Mouse (Mus musculus) spleen, adult 2 months (tissue): ENCODE measurements at regions not wholly inside any gene's neighbourhood (a gene's known extent, or its start where the extent isn't known, plus 50 kb on each side); places are given as distances from the start of the nearest gene placed in this dataset.
A peak's percentile ranks its signal among the peaks of the same experiment; 100 is the strongest.

Experiments used
- DNase-seq, 2 experiments: peaks; one replicate each; pipeline versions ENCODE4 v3.0.0 to v3.0.0-alpha.2; 2012 to 2021; ENCODE audit warnings: low spot score in 2 of 2, low read depth in 1 of 2
- H3K27ac ChIP-seq: fragments of 200-500 bp; 2 replicates; pipeline ENCODE4 v1.5.1; 2012; ENCODE audit warnings: low read length, inconsistent platforms; ENCODE audit not compliant: insufficient read depth
- H3K27me3 ChIP-seq: fragments of 200-500 bp; 2 replicates; pipeline ENCODE4 v1.6.1; 2012; ENCODE audit warnings: mild to moderate bottlenecking, moderate library complexity, low read length, inconsistent platforms; ENCODE audit not compliant: control insufficient read depth, insufficient read depth
- H3K36me3 ChIP-seq: fragments of 200-500 bp; 2 replicates; pipeline ENCODE4 v1.6.1; 2012; ENCODE audit warnings: mild to moderate bottlenecking, low read length, inconsistent platforms; ENCODE audit not compliant: control insufficient read depth, insufficient read depth
- H3K4me1 ChIP-seq: fragments of 200-500 bp; 2 replicates; pipeline ENCODE4 v1.6.1; 2011; ENCODE audit warnings: inconsistent platforms; ENCODE audit not compliant: control insufficient read depth, insufficient read depth, insufficient read length
- H3K4me3 ChIP-seq: fragments of 200-500 bp; 2 replicates; pipeline ENCODE4 v1.5.1; 2011; ENCODE audit warnings: mild to moderate bottlenecking, inconsistent platforms; ENCODE audit not compliant: insufficient read depth, insufficient read length; ENCODE audit errors: extremely low read depth
- CTCF ChIP-seq: fragments of 200-500 bp; IDR thresholded peaks from 2 replicates; pipeline ENCODE4 v1.5.1; 2011; ENCODE audit warnings: mild to moderate bottlenecking, inconsistent platforms; ENCODE audit not compliant: insufficient read depth, insufficient read length, insufficient replicate concordance; ENCODE audit errors: extremely low read depth
- POLR2A ChIP-seq: fragments of 200-500 bp; IDR thresholded peaks from 2 replicates; pipeline ENCODE4 v1.6.1; 2011; ENCODE audit warnings: low read depth, low read length, inconsistent platforms
- WGBS: fragments of 180-500 bp; shearing (Covaris S2); methylation state at CpG from one replicate; pipeline ENCODE4 v1.1.7; 2018; 5-methylcytosine and 5-hydroxymethylcytosine counted together

DNA sequence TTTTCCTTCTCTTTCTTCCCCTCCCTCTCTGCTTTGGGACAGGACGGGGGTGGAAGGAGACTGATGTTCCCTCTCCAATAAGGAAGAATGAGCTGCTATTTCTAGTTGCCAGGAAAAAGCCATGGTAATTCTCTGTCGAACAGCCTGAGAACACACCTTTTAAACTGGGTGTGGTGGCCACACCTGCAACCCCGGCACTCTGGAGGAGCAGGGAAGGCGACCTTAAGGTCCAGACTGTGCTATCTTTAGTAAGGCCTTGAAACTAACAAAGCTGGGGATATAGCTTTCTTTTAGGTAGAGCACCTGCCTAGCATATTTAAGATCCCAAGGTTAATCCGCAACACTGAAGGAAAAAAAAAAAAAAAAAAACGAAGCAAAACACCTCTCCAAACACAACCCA is 242.7 kb downstream of the Foxo1 start:
- no peaks in the 10 kb centered on the region for H3K36me3 ChIP-seq
- H3K4me3 ChIP-seq, result no peak overlapping the region
- H3K27ac ChIP-seq, result no peak overlapping the region
- no peak for DNase-seq
- TF ChIP-seq POLR2A (no peak), CTCF (no peak)
- WGBS, result 86% methylated on average over 6 of the region's 6 CpGs
- H3K27me3 ChIP-seq, result no peaks in the 10 kb centered on the region
- peaks cover 8% of the 10 kb centered on the region for H3K4me1 ChIP-seq

DNA sequence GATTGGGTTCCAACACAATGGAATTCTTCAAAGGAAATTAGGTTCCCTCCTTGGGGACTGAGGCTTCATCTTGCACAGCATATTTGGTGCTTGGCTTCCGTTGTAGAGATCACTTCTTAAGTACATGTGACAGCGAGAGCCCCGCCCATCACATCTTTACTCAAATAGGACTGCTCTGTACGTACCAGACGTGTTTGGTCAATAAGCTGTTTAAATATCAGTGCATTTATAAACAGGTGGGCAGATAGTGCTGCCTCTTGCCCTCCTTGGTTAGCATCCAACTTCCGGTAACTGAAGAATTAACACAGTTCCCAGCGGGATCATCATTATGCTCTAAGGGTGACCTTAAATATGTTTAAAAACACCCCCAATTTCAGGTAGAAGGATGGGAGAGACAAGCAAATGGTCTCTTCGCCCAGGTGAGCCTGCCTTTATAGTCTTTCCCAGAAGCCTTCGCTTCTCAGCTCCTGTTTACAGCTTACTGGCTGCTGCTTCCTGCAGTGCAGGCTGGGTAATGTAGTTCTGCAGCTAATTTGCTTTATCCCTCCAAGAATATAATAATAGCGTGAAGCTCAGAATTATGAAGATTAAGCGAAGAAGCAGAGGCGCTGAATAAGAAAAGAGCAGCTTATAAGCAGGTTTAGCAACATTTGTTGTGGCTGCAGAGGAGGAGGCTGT is 242.1 kb downstream of the Foxo1 start:
- Histone ChIP-seq H3K36me3 (no peaks in the 10 kb centered on the region), H3K4me3 (no peak overlapping the region), H3K27ac (no peak overlapping the region), H3K4me1 (peaks cover 8% of the 10 kb centered on the region), H3K27me3 (no peaks in the 10 kb centered on the region)
- DNase-seq, result no peak
- 92% methylated on average over 12 of the region's 12 CpGs for WGBS
- TF ChIP-seq POLR2A, result no peak
- no peak for TF ChIP-seq CTCF

GRCm38 (mm10) chr3:52503925-52504324 is 235.8 kb downstream of the Foxo1 start:
- H3K4me3 ChIP-seq, result no peak overlapping the region
- WGBS, result 93% methylated on average over 9 of the region's 9 CpGs
- H3K27me3 ChIP-seq, result no peaks in the 10 kb centered on the region
- TF ChIP-seq CTCF (no peak), POLR2A (no peak)
- H3K36me3 ChIP-seq, result no peaks in the 10 kb centered on the region
- peaks cover 2% of the 10 kb centered on the region; the same call in 1 of the 2 replicates for H3K4me1 ChIP-seq
- DNase-seq, result no peak
- H3K27ac ChIP-seq, result no peak overlapping the region

- DNase-seq, result no peak
- H3K27ac ChIP-seq, result no peak overlapping the region
- TF ChIP-seq POLR2A, result no peak
- TF ChIP-seq CTCF, result no peak
- H3K4me1 ChIP-seq, result peaks cover 10% of the 10 kb centered on the region; the same call in 1 of the 2 replicates
- no peaks in the 10 kb centered on the region for H3K36me3 ChIP-seq
- H3K27me3 ChIP-seq, result no peaks in the 10 kb centered on the region
- 84% methylated on average over 7 of the region's 7 CpGs for WGBS
- H3K4me3 ChIP-seq, result no peak overlapping the region
Observed at GRCm38 (mm10) chr3:52502223-52502622, 234.1 kb downstream of the Foxo1 start.

GRCm38 (mm10) chr3:52501614-52502013 is 233.5 kb downstream of the Foxo1 start:
- no peak for DNase-seq

DNA sequence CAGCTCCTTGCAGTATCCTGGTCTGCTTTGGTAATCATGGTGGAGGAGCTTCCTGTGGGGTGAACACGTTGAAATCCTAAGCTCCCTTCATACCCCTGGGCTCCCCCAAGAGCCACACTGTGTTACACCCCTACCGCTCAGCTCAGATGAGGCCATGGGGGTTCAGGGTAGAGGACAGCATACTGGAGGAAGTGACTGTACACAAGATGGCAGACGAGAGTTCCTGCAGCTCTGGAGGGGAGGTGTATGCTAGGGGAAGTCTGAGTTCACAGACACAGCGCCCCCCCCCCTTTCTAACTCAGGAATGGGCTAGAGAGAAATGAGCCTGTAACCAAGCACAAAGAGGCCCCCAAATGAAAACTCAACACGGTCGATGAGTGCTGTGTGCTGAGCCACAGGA is 231.9 kb downstream of the Foxo1 start:
- no peaks in the 10 kb centered on the region for H3K36me3 ChIP-seq
- H3K4me3 ChIP-seq, result no peak overlapping the region
- DNase-seq, result no peak
- no peaks in the 10 kb centered on the region for H3K27me3 ChIP-seq
- 71% methylated on average over 6 of the region's 6 CpGs for WGBS
- H3K4me1 ChIP-seq, result peaks cover 10% of the 10 kb centered on the region; the same call in 1 of the 2 replicates
- H3K27ac ChIP-seq, result no peak overlapping the region
- no peak for TF ChIP-seq POLR2A
- TF ChIP-seq CTCF, result peak; percentile 11; the same call in 1 of the 2 replicates

More at GRCm38 (mm10) chr3:52501614-52502013, 233.5 kb downstream of the Foxo1 start:
- no peak overlapping the region for H3K27ac ChIP-seq
- peaks cover 10% of the 10 kb centered on the region; the same call in 1 of the 2 replicates for H3K4me1 ChIP-seq
- WGBS, result 75% methylated on average over 8 of the region's 8 CpGs
- H3K27me3 ChIP-seq, result no peaks in the 10 kb centered on the region
- H3K4me3 ChIP-seq, result no peak overlapping the region
- H3K36me3 ChIP-seq, result no peaks in the 10 kb centered on the region
- TF ChIP-seq CTCF (no peak), POLR2A (no peak)

- Histone ChIP-seq H3K27me3 (no peaks in the 10 kb centered on the region), H3K4me1 (peaks cover 10% of the 10 kb centered on the region; the same call in 1 of the 2 replicates), H3K27ac (no peak overlapping the region), H3K4me3 (no peak overlapping the region), H3K36me3 (no peaks in the 10 kb centered on the region)
- 92% methylated on average over 1 of the region's 1 CpGs for WGBS
- TF ChIP-seq POLR2A (no peak), CTCF (no peak)
- DNase-seq, result no peak
Observed at GRCm38 (mm10) chr3:52499581-52499980, 231.4 kb downstream of the Foxo1 start.
